Mouse (Mus musculus) liver, adult 2 months (tissue): Measurements from ENCODE around the gene Fgfr1op2.

Source experiments
- CTCF ChIP-seq: fragments of 200-500 bp; IDR thresholded peaks from 2 replicates; pipeline ENCODE4 v1.5.1; 2011; ENCODE audit warnings: low read depth, low read length, control low read depth
- POLR2A ChIP-seq: fragments of 200-500 bp; IDR thresholded peaks from 2 replicates; pipeline ENCODE4 v1.6.1; 2011; ENCODE audit warnings: low read length, control low read depth; ENCODE audit not compliant: insufficient read depth; ENCODE audit errors: extremely low read depth

DNA sequence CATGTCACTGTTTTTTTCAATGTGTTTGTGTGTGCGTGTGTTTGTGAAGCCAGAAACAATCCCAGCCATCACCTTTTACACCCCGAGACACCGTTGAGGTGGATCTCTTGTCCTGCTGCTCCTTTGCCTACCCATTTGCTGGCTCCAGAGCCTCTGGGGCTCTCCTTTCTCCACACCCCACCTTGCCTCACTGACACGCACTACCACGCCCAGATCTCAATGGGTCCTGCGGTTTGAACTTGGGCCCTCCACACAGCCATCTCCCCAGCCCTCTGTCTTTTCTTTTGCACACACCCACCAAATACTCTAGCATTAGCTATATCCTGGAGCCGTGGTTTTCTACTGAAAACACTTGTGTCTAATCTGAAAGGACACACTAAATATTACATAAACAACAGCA lies 34.9 kb downstream of the Fgfr1op2 start:
- TF ChIP-seq CTCF (no peak), POLR2A (no peak)
